Mouse (Mus musculus) ES-E14 (cell line): Measurements from ENCODE around the gene Mcpt1. TPM values are rescaled to one million over a fixed set of nuclear protein-coding genes. Genes with fewer than 3 reads are reported as not detected.
"Not testable (repeated sequence)": the region's sequence is repeated elsewhere in the genome, so short reads cannot be mapped to it uniquely, and the experiment has no call there.

Source experiments
- DNase-seq: peaks from one replicate; pipeline ENCODE4 v3.0.0-alpha.2; 2013; ENCODE audit warnings: low read depth, low spot score
- H3K27ac ChIP-seq: 2 replicates; pipeline ENCODE4 v1.5.1; 2012; ENCODE audit warnings: low read depth, mild to moderate bottlenecking, low read length, moderate library complexity, mixed read lengths; ENCODE audit not compliant: poor library complexity, insufficient read depth, severe bottlenecking
- H3K36me3 ChIP-seq: 2 replicates; pipeline ENCODE4 v1.6.1; 2012; ENCODE audit warnings: mild to moderate bottlenecking, low read length, moderate library complexity, mixed read lengths; ENCODE audit not compliant: control insufficient read depth, poor library complexity, insufficient read depth, severe bottlenecking
- H3K4me1 ChIP-seq, 2 experiments: fragments of 150-350 bp in 1 of 2; sonication (generic) in 1 of 2; 2 replicates each; pipeline ENCODE4 v1.6.1; 2012; ENCODE audit warnings: low read length in 2 of 2, mild to moderate bottlenecking in 1 of 2, mixed read lengths in 1 of 2; ENCODE audit not compliant: control insufficient read depth in 2 of 2, insufficient read depth in 2 of 2, poor library complexity in 1 of 2
- H3K4me3 ChIP-seq, 2 experiments: fragments of 150-350 bp in 1 of 2; sonication (generic) in 1 of 2; 2 replicates each; pipeline ENCODE4 v1.5.1; 2012; ENCODE audit warnings: low read length in 2 of 2, low read depth in 1 of 2, mild to moderate bottlenecking in 1 of 2, mixed read lengths in 1 of 2; ENCODE audit not compliant: insufficient read depth in 1 of 2, poor library complexity in 1 of 2, severe bottlenecking in 1 of 2
- H3K9ac ChIP-seq: 2 replicates; pipeline ENCODE4 v1.6.1; 2012; ENCODE audit warnings: low read depth, mild to moderate bottlenecking, low read length, mixed read lengths; ENCODE audit not compliant: poor library complexity, insufficient read depth, severe bottlenecking
- H3K9me3 ChIP-seq: fragments of 150-350 bp; sonication (generic); 2 replicates; pipeline ENCODE4 v1.6.1; 2012; ENCODE audit warnings: low read depth, mild to moderate bottlenecking, low read length; ENCODE audit not compliant: control insufficient read depth, insufficient read depth
- CHD2 ChIP-seq: IDR thresholded peaks from 2 replicates; pipeline ENCODE4 v1.6.1; 2014; ENCODE audit warnings: mild to moderate bottlenecking, low read depth, low read length, inconsistent platforms
- HCFC1 ChIP-seq: IDR thresholded peaks from 2 replicates; pipeline ENCODE4 v1.6.1; 2012; ENCODE audit warnings: low read length, inconsistent platforms, borderline replicate concordance; ENCODE audit not compliant: insufficient read depth
- MAFK ChIP-seq: IDR thresholded peaks from 2 replicates; pipeline ENCODE4 v1.6.1; 2014; ENCODE audit warnings: mild to moderate bottlenecking, low read depth, low read length, inconsistent platforms; ENCODE audit not compliant: insufficient read depth
- ZC3H11A ChIP-seq: IDR thresholded peaks from 2 replicates; pipeline ENCODE4 v1.6.1; 2012; ENCODE audit warnings: low read depth, mild to moderate bottlenecking, inconsistent platforms, low read length, borderline replicate concordance
- ZNF384 ChIP-seq: IDR thresholded peaks from 2 replicates; pipeline ENCODE4 v1.6.1; 2012; ENCODE audit warnings: low read depth, low read length, inconsistent platforms
- in situ Hi-C, 2 experiments: fragments of 600-800 bp; cut with MboI; formaldehyde crosslinking; loops; one replicate each; pipeline ENCODE4 v1.15.1; 2025; ENCODE audit warnings: low sequenced_read_pairs in 2 of 2, inconsistent platforms in 1 of 2; ENCODE audit not compliant: unreplicated experiment in 2 of 2
- total RNA-seq: library from RNA; depleted of rRNA; stranded (reverse); fragments of 300-350 nt; gene quantifications from 2 replicates; pipeline ENCODE4 v1.2.3, GENCODE M21; 2012; rRNA removed

Mcpt1 gene
- total RNA-seq, 1 experiment, result not detected

- Histone ChIP-seq H3K27ac (no peak overlapping the region), H3K9me3 (no peaks in the 10 kb centered on the region), H3K9ac (no peak overlapping the region), H3K36me3 (no peaks in the 10 kb centered on the region), H3K4me1 (no peaks in the 10 kb centered on the region), H3K4me3 (no peak overlapping the region)
- no peak for DNase-seq
- TF ChIP-seq MAFK, result no peak
- no peak for TF ChIP-seq CHD2
- no peak for TF ChIP-seq HCFC1
- no peak for TF ChIP-seq ZNF384
- TF ChIP-seq ZC3H11A, result no peak
- in situ Hi-C loops, result no loop called here
Measured at GRCm38 (mm10) chr14:56034433-56034832, 16.7 kb downstream of the Mcpt1 start.

DNA sequence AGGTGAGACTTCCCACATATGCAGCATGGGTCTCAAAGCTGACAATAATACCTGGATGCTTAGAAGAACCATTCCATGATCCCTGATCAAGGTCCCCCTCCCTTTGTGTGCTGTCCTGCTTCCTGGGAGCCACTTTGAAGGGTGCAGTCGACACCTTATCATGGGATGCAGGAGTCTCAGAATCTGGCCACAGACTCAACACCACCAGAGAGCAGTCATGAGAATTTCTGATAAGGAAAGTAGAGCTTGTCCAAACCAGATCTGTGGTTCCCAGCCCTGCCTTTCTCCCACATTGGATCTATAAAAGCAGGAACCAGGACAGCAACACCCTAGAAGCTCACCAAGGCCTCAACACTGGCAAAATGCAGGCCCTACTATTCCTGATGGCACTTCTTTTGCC, 24.0 kb downstream of the Mcpt1 start, which contains the start of gene Mcpt2:
TSS of gene Mcpt2 (plus strand) at position 250 of the 400 bp plus-strand sequence.
- H3K9ac ChIP-seq, DNase-seq, H3K9me3 ChIP-seq, H3K36me3 ChIP-seq, H3K4me1 ChIP-seq, H3K27ac ChIP-seq, in situ Hi-C loops, H3K4me3 ChIP-seq: not testable (repeated sequence)

DNA sequence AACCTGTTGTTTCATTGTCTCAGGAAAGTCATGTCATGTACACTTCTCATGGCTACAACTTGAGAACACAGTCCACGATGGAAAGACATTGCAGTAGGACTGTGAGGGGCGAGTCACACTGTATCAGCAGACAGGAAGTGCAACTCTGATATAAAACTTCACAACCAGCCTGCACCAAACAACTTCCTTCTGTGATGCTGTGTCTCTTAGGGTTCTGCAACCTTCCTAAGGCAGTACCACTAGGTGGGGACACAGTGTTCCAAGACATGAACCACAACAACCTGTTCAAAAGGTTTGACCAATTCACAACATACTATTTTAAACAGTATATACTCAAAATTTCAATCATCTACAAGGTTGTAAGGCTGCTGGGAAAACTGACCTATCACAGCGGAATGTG, 37.6 kb downstream of the Mcpt1 start:
- H3K36me3 ChIP-seq, result no peaks in the 10 kb centered on the region
- H3K4me3 ChIP-seq, result no peak overlapping the region
- no peak for DNase-seq
- no peaks in the 10 kb centered on the region for H3K9me3 ChIP-seq
- no peak overlapping the region for H3K27ac ChIP-seq
- TF ChIP-seq ZNF384, result no peak
- TF ChIP-seq MAFK, result no peak
- TF ChIP-seq CHD2, result no peak
- no peak for TF ChIP-seq ZC3H11A
- no peak for TF ChIP-seq HCFC1
- no peak overlapping the region for H3K9ac ChIP-seq
- in situ Hi-C loops, result no loop called here
- H3K4me1 ChIP-seq, result no peaks in the 10 kb centered on the region

GRCm38 (mm10) chr14:56057722-56058121, 40.0 kb downstream of the Mcpt1 start:
- H3K27ac ChIP-seq, result no peak overlapping the region
- no peak for TF ChIP-seq CHD2
- no peak for TF ChIP-seq ZC3H11A
- no peak for TF ChIP-seq ZNF384
- TF ChIP-seq HCFC1, result no peak
- TF ChIP-seq MAFK, result no peak
- in situ Hi-C loops, result no loop called here

GRCm38 (mm10) chr14:56062213-56062612, 44.4 kb downstream of the Mcpt1 start, which contains the start of gene Mcpt4:
Gene Mcpt4 (minus strand): TSS chr14:56062313.
- H3K4me3 ChIP-seq, H3K9me3 ChIP-seq, H3K36me3 ChIP-seq, H3K9ac ChIP-seq, H3K4me1 ChIP-seq, in situ Hi-C loops, DNase-seq, H3K27ac ChIP-seq: not testable (repeated sequence)

More at GRCm38 (mm10) chr14:56057722-56058121, 40.0 kb downstream of the Mcpt1 start:
- no peaks in the 10 kb centered on the region for H3K36me3 ChIP-seq
- H3K9me3 ChIP-seq, result no peaks in the 10 kb centered on the region
- DNase-seq, result no peak
- H3K9ac ChIP-seq, result no peak overlapping the region
- H3K4me1 ChIP-seq, result no peaks in the 10 kb centered on the region
- no peak overlapping the region for H3K4me3 ChIP-seq

Other genes with a start within 250 kb of the Mcpt1 start
- gene Adcy4, start 233.9 kb upstream of the Mcpt1 start, total RNA-seq, result 0.27 and 0.32 TPM in 2 replicates
- gene Ripk3, start 229.1 kb upstream of the Mcpt1 start, total RNA-seq, result 9.0 and 17.8 TPM in 2 replicates
- gene Nfatc4, start 194.8 kb upstream of the Mcpt1 start, total RNA-seq, result 6.4 and 25.4 TPM in 2 replicates
- gene Nynrin, start 164.0 kb upstream of the Mcpt1 start, total RNA-seq, result 7.1 and 10.4 TPM in 2 replicates
- 0.04 and 0.11 TPM in 2 replicates for gene Cbln3, start 133.6 kb upstream of the Mcpt1 start, total RNA-seq
- gene Khnyn, start 133.0 kb upstream of the Mcpt1 start, total RNA-seq, result 7.2 and 15.8 TPM in 2 replicates
- 8.2 and 11.1 TPM in 2 replicates for gene Sdr39u1, start 117.7 kb upstream of the Mcpt1 start, total RNA-seq
- not detected in 2 replicates for gene Cma1, start 73.3 kb upstream of the Mcpt1 start, total RNA-seq
- gene Cma2, start 67.0 kb upstream of the Mcpt1 start, total RNA-seq, result not detected in 2 replicates
- gene Mcpt9, start 12.5 kb downstream of the Mcpt1 start, total RNA-seq, result not detected in 2 replicates
- gene Mcpt2, start 24.1 kb downstream of the Mcpt1 start, total RNA-seq, result not detected in 2 replicates
- not detected in 2 replicates for gene Mcpt4, start 44.3 kb downstream of the Mcpt1 start, total RNA-seq
- gene Mcpt8, start 67.3 kb downstream of the Mcpt1 start, total RNA-seq, result 0.26 and 0.31 TPM in 2 replicates
- not detected in 2 replicates for gene Ctsg, start 84.6 kb downstream of the Mcpt1 start, total RNA-seq
- 0.98 and 1.2 TPM in 2 replicates for gene Gzme, start 102.7 kb downstream of the Mcpt1 start, total RNA-seq
- 0.32 and 0.89 TPM in 2 replicates for gene Gzmd, start 114.6 kb downstream of the Mcpt1 start, total RNA-seq
- gene Gzmg, start 141.6 kb downstream of the Mcpt1 start, total RNA-seq, result not detected in 2 replicates
- 0.22 TPM in 1 of 2 replicates, not detected in the other for gene Gzmn, start 156.6 kb downstream of the Mcpt1 start, total RNA-seq
- not detected in 2 replicates for gene Gzmf, start 193.4 kb downstream of the Mcpt1 start, total RNA-seq
- not detected in 2 replicates for gene Gzmc, start 216.7 kb downstream of the Mcpt1 start, total RNA-seq
- gene Gzmb, start 244.3 kb downstream of the Mcpt1 start, total RNA-seq, result not detected in 2 replicates